Mouse (Mus musculus) midbrain, embryonic 12.5 days (tissue): ENCODE data around the gene Gapt. TPM values are rescaled to one million over a fixed set of nuclear protein-coding genes. Genes with fewer than 3 reads are reported as not detected.

Experiments
- ATAC-seq: fragments of 200-750 bp; cut with Nextera tagmentation; 2 replicates; pipeline ENCODE4 v1.8.0; 2017; ENCODE audit warnings: low read depth, moderate TSS enrichment, moderate library complexity; ENCODE audit not compliant: low FRiP score
- H3K27ac ChIP-seq: fragments of 300-500 bp; sonication (generic); replicated peaks from 2 replicates; pipeline ENCODE4 v1.5.1; 2016; ENCODE audit warnings: mild to moderate bottlenecking
- H3K27me3 ChIP-seq: fragments of 300-500 bp; sonication (generic); 2 replicates; pipeline ENCODE4 v1.6.1; 2016; ENCODE audit warnings: mild to moderate bottlenecking
- H3K36me3 ChIP-seq: fragments of 300-500 bp; sonication (generic); 2 replicates; pipeline ENCODE4 v1.6.1; 2016
- H3K4me1 ChIP-seq: fragments of 300-500 bp; sonication (generic); 2 replicates; pipeline ENCODE4 v1.6.1; 2016
- H3K4me2 ChIP-seq: fragments of 300-500 bp; sonication (generic); replicated peaks from 2 replicates; pipeline ENCODE4 v1.6.1; 2016; ENCODE audit warnings: mild to moderate bottlenecking, moderate library complexity
- H3K4me3 ChIP-seq: fragments of 300-500 bp; sonication (generic); 2 replicates; pipeline ENCODE4 v1.5.1; 2016; ENCODE audit warnings: mild to moderate bottlenecking
- H3K9ac ChIP-seq: fragments of 300-500 bp; sonication (generic); replicated peaks from 2 replicates; pipeline ENCODE4 v1.6.1; 2016; ENCODE audit warnings: mild to moderate bottlenecking, moderate library complexity
- H3K9me3 ChIP-seq: fragments of 300-500 bp; sonication (generic); 2 replicates; pipeline ENCODE4 v1.6.1; 2016; ENCODE audit warnings: mild to moderate bottlenecking
- WGBS: fragments of 180-500 bp; shearing (Covaris S2); methylation state at CpG from one replicate; pipeline ENCODE4 v1.1.7; 2016; 5-methylcytosine and 5-hydroxymethylcytosine counted together
- polyA plus RNA-seq: library from polyadenylated mRNA; unstranded; fragments of >200 nt; fragmentation: Nextera tagmentation; extraction: Ambion mirVana; gene quantifications from 2 replicates; pipeline ENCODE4 v1.2.1, GENCODE M21; 2016

Gene Gapt
- polyA plus RNA-seq, 1 experiment from 2014 or later: 0.17 TPM

- Histone ChIP-seq H3K9me3 (no peaks in the 10 kb centered on the region), H3K4me3 (no peak overlapping the region), H3K9ac (no peak overlapping the region), H3K27ac (no peak overlapping the region), H3K27me3 (no peaks in the 10 kb centered on the region), H3K36me3 (no peaks in the 10 kb centered on the region), H3K4me2 (no peak overlapping the region), H3K4me1 (no peaks in the 10 kb centered on the region)
- ATAC-seq: peak; percentile 66; the same call in 1 of the 2 replicates
- 91% methylated on average over 14 of the region's 14 CpGs for WGBS
Observed at GRCm38 (mm10) chr13:110332958-110333597, 23.9 kb downstream of the Gapt start.

- no peaks in the 10 kb centered on the region for H3K9me3 ChIP-seq
- 75% methylated on average over 4 of the region's 4 CpGs for WGBS
- no peak for ATAC-seq
- H3K36me3 ChIP-seq: no peaks in the 10 kb centered on the region
- H3K4me2 ChIP-seq: no peak overlapping the region
- no peaks in the 10 kb centered on the region for H3K4me1 ChIP-seq
- H3K27me3 ChIP-seq: no peaks in the 10 kb centered on the region
- H3K9ac ChIP-seq: no peak overlapping the region
- H3K4me3 ChIP-seq: no peak overlapping the region
- H3K27ac ChIP-seq: no peak overlapping the region
Observed at GRCm38 (mm10) chr13:110318746-110319145, 38.3 kb downstream of the Gapt start.

- H3K36me3 ChIP-seq: no peaks in the 10 kb centered on the region
- H3K4me2 ChIP-seq: no peak overlapping the region
- H3K4me1 ChIP-seq: no peaks in the 10 kb centered on the region
- no peaks in the 10 kb centered on the region for H3K9me3 ChIP-seq
- H3K27me3 ChIP-seq: no peaks in the 10 kb centered on the region
- ATAC-seq: no peak
- no peak overlapping the region for H3K4me3 ChIP-seq
- WGBS: 88% methylated on average over 5 of the region's 5 CpGs
- no peak overlapping the region for H3K27ac ChIP-seq
- no peak overlapping the region for H3K9ac ChIP-seq
Observed at GRCm38 (mm10) chr13:110307188-110307587, 49.8 kb downstream of the Gapt start.

Other genes with a start within 250 kb of the Gapt start
- gene Rab3c, start 76.2 kb downstream of the Gapt start, polyA plus RNA-seq: 87.8 and 90.8 TPM in 2 replicates
- 105 and 114 TPM in 2 replicates for gene Plk2, start 37.8 kb upstream of the Gapt start, polyA plus RNA-seq